Mouse (Mus musculus): ENCODE results near the gene Pold4.

DNA sequence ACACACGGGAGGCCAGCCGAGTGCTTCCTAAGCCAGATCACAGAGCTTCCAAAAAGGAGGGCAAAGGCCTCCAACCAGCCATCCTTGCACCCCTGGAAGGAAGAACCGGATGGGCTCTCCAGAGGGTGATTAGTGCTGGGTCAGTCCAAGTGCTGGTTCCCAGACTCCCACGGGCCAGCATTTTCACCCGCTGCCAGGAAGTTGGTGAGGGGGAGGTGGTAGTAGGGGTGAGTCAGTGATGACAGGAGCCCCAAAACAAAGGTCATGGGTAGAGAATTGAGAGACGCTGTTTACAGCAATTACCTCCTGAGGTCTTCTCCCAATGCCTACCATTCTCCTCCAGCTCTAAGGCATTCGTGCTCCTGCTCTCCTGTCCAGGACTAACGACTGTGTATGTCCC is 1.3 kb upstream of the Pold4 start:
- TF ChIP-seq CTCF (IDR thresholded peaks at IDR 0.05; ENCODE audit: borderline replicate concordance, insufficient read depth, low read depth, low read length) (no peak), POLR2A (IDR thresholded peaks at IDR 0.05; ENCODE audit: borderline replicate concordance, insufficient read depth, low read length) (no peak)

Measured in cerebellum, adult 2 months (tissue).